In the genomic region with DNA sequence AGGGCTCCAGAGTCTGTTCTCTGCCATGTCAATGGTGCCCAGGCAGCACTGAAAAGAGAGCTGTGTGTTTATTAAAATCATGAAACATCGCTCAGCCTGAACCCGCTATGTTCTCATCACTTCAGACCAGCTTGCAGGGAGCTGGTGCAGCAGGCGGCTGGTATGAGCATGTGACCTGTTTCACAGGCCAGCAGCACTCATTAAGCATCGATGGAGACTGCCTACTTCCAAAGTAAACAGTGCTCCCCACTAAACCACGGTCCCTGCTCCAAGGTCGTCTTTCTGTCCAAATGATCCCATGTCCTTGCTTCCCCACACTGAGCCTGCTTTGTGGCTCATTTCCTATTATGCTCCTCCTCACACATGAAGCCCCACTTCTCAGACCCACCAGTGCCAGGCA, we compare ENCODE assay signal across 25 mouse cellular contexts. TPM values are rescaled to one million over a fixed set of nuclear protein-coding genes. Genes with fewer than 3 reads are reported as not detected.
DNase-seq lines count a peak whose midpoint lies in the region; ATAC-seq lines count a peak whose summit lies in the region.
"Had no signal": no experiment of that assay in that cellular context is flagged by ENCODE, and none has a peak within 500 bp of the region (broad histone marks: within the 10 kb centered on the region; RNA-seq: fewer than 3 reads in every experiment).

No protein-coding gene starts in this region.

- H3K27me3 ChIP-seq in heart, embryonic 16.5 days (ENCODE audit: control insufficient read depth, insufficient read depth, low read length): no peaks in the 10 kb centered on the region
- no peaks in the 10 kb centered on the region for H3K27me3 ChIP-seq in heart, embryonic 10.5 days (ENCODE audit: insufficient read depth, poor library complexity, severe bottlenecking)
- H3K27me3 ChIP-seq: forebrain, embryonic 13.5 days; hindbrain, embryonic 15.5 days; intestine, embryonic 15.5 days; megakaryocyte, embryonic 14.5 days; neural tube, embryonic 13.5 days had no signal

- no peak for DNase-seq in frontal cortex, adult 2 months (ENCODE audit: extremely low spot score in 1 of 2, low spot score in 1 of 2)
- no peak for DNase-seq in heart, embryonic 10.5 days (ENCODE audit: low spot score)
- peak; percentile 33 to 74 for DNase-seq in layer of hippocampus, adult 18-20 months (ENCODE audit: low spot score in 2 of 2)
- no peak for DNase-seq in layer of hippocampus, adult 9-10 months (ENCODE audit: low spot score)
- DNase-seq in layer of hippocampus, postnatal 14 days (ENCODE audit: low spot score in 2 of 2): peak; percentile 37 to 41
- DNase-seq: B cell, adult 2 months; cerebellum, adult 9-10 months; gastrocnemius, postnatal 36 days; heart, postnatal 36 days; left cerebral cortex, postnatal 4 days; liver; lung, adult 18-20 months; lung, postnatal 14 days; midbrain, embryonic 14.5 days; right cerebral cortex, adult 18-20 months had no signal

- no peaks in the 10 kb centered on the region for H3K9me3 ChIP-seq in heart, embryonic 16.5 days (replicated peaks; ENCODE audit: control insufficient read depth, low read length)
- no peaks in the 10 kb centered on the region for H3K9me3 ChIP-seq in heart, embryonic 10.5 days
- H3K9me3 ChIP-seq: forebrain, embryonic 13.5 days; hindbrain, embryonic 15.5 days; intestine, embryonic 15.5 days; megakaryocyte, embryonic 14.5 days; neural tube, embryonic 13.5 days had no signal

- H3K9ac ChIP-seq in heart, embryonic 16.5 days (ENCODE audit: low read length): no peak overlapping the region
- H3K9ac ChIP-seq: forebrain, embryonic 13.5 days; hindbrain, embryonic 15.5 days; intestine, embryonic 15.5 days; neural tube, embryonic 13.5 days had no signal

- peak; percentile 52; the same call in 1 of the 2 replicates for ATAC-seq in frontal cortex, adult (ENCODE audit: low TSS enrichment)
- ATAC-seq in heart, embryonic 16.5 days (replicated peaks; ENCODE audit: extremely low read depth, insufficient read depth, low FRiP score): peak; percentile 29; the same call in 1 of the 2 replicates
- ATAC-seq: forebrain, embryonic 13.5 days; intestine, embryonic 15.5 days had no signal

- peak overlapping the region; percentile 28; the same call in 1 of the 2 replicates for H3K27ac ChIP-seq in heart, embryonic 16.5 days (ENCODE audit: low read length)
- H3K27ac ChIP-seq in heart, embryonic 10.5 days: no peak overlapping the region
- H3K27ac ChIP-seq: forebrain, embryonic 13.5 days; hindbrain, embryonic 15.5 days; intestine, embryonic 15.5 days; kidney, postnatal 0 days; left cerebral cortex, adult 2 months; neural tube, embryonic 13.5 days; stomach, postnatal 0 days had no signal

- no peak overlapping the region for H3K4me3 ChIP-seq in heart, embryonic 16.5 days (ENCODE audit: low read length)
- H3K4me3 ChIP-seq in heart, embryonic 10.5 days: no peak overlapping the region
- H3K4me3 ChIP-seq: forebrain, embryonic 13.5 days; hindbrain, embryonic 15.5 days; intestine, embryonic 15.5 days; left cerebral cortex, adult 2 months; megakaryocyte, embryonic 14.5 days; neural tube, embryonic 13.5 days had no signal

- H3K4me1 ChIP-seq in heart, embryonic 16.5 days (ENCODE audit: control insufficient read depth, insufficient read depth, low read length): peaks cover 3% of the 10 kb centered on the region; the same call in 1 of the 2 replicates
- H3K4me1 ChIP-seq in heart, embryonic 10.5 days: no peaks in the 10 kb centered on the region
- H3K4me1 ChIP-seq: forebrain, embryonic 13.5 days; hindbrain, embryonic 15.5 days; intestine, embryonic 15.5 days had no signal

- WGBS in heart, embryonic 16.5 days: 58% methylated on average over 6 of the region's 6 CpGs
- 91% methylated on average over 6 of the region's 6 CpGs for WGBS in heart, embryonic 10.5 days

- H3K36me3 ChIP-seq in heart, embryonic 16.5 days (ENCODE audit: control insufficient read depth, insufficient read depth): peaks cover 81% of the 10 kb centered on the region
- H3K36me3 ChIP-seq in heart, embryonic 10.5 days: peaks cover 94% of the 10 kb centered on the region

- H3K4me2 ChIP-seq in heart, embryonic 16.5 days (ENCODE audit: low read depth, low read length): no peak overlapping the region
- H3K4me2 ChIP-seq: forebrain, embryonic 13.5 days; hindbrain, embryonic 15.5 days; intestine, embryonic 15.5 days; neural tube, embryonic 13.5 days had no signal

RNA-seq across cellular contexts. Expression of gene Mfn2, which starts 14.2 kb away (rescaled TPM):
- 100 and 102 TPM in 2 replicates for polyA plus RNA-seq in frontal cortex, adult 2 months (2012; rRNA removed)
- 164 and 184 TPM in 2 replicates for polyA plus RNA-seq in heart, embryonic 16.5 days (2015; fragmentation: Nextera tagmentation; extraction: Ambion mirVana)
- polyA plus RNA-seq in heart, embryonic 10.5 days (2016; fragmentation: Nextera tagmentation; extraction: Ambion mirVana): 65.7 and 126 TPM in 2 replicates
- 100 to 1,000 TPM; 204 to 206 TPM for total RNA-seq in layer of hippocampus, adult 18-20 months (2021)
- total RNA-seq in layer of hippocampus, postnatal 14 days (2021): 100 to 1,000 TPM; 188 to 200 TPM

RNA-seq across cellular contexts. Expression of gene Fv1, which starts 21.6 kb away (rescaled TPM):
- polyA plus RNA-seq in frontal cortex, adult 2 months (2012; rRNA removed): 5.6 and 7.5 TPM in 2 replicates
- 10.4 and 12.4 TPM in 2 replicates for polyA plus RNA-seq in heart, embryonic 16.5 days (2015; fragmentation: Nextera tagmentation; extraction: Ambion mirVana)
- 8.7 and 8.8 TPM in 2 replicates for polyA plus RNA-seq in heart, embryonic 10.5 days (2016; fragmentation: Nextera tagmentation; extraction: Ambion mirVana)
- 10 to 100 TPM in 1 of 2 experiments, 1 to 10 TPM in 1; 8.9 to 11.0 TPM for total RNA-seq in layer of hippocampus, adult 18-20 months (2021)
- total RNA-seq in layer of hippocampus, postnatal 14 days (2021): 1 to 10 TPM; 7.2 to 8.9 TPM

RNA-seq across cellular contexts. Expression of gene Miip, which starts 21.7 kb away (rescaled TPM):
- polyA plus RNA-seq in frontal cortex, adult 2 months (2012; rRNA removed): 51.3 and 66.8 TPM in 2 replicates
- 33.9 and 36.8 TPM in 2 replicates for polyA plus RNA-seq in heart, embryonic 16.5 days (2015; fragmentation: Nextera tagmentation; extraction: Ambion mirVana)
- 36.1 and 49.7 TPM in 2 replicates for polyA plus RNA-seq in heart, embryonic 10.5 days (2016; fragmentation: Nextera tagmentation; extraction: Ambion mirVana)
- 10 to 100 TPM; 19.7 to 20.2 TPM for total RNA-seq in layer of hippocampus, adult 18-20 months (2021)
- total RNA-seq in layer of hippocampus, postnatal 14 days (2021): 10 to 100 TPM; 20.6 to 21.5 TPM

RNA-seq across cellular contexts. Expression of gene Zfp933, which starts 42.2 kb away (rescaled TPM):
- polyA plus RNA-seq in frontal cortex, adult 2 months (2012; rRNA removed): 10.5 and 10.9 TPM in 2 replicates
- 4.7 and 5.2 TPM in 2 replicates for polyA plus RNA-seq in heart, embryonic 16.5 days (2015; fragmentation: Nextera tagmentation; extraction: Ambion mirVana)
- polyA plus RNA-seq in heart, embryonic 10.5 days (2016; fragmentation: Nextera tagmentation; extraction: Ambion mirVana): 4.7 and 5.4 TPM in 2 replicates
- 10 to 100 TPM; 18.5 to 19.8 TPM for total RNA-seq in layer of hippocampus, adult 18-20 months (2021)
- total RNA-seq in layer of hippocampus, postnatal 14 days (2021): 10 to 100 TPM; 16.0 to 16.9 TPM

RNA-seq across cellular contexts. Expression of gene Plod1, which starts 46.2 kb away (rescaled TPM):
- polyA plus RNA-seq in frontal cortex, adult 2 months (2012; rRNA removed): 18.8 and 20.3 TPM in 2 replicates
- 58.5 and 62.7 TPM in 2 replicates for polyA plus RNA-seq in heart, embryonic 16.5 days (2015; fragmentation: Nextera tagmentation; extraction: Ambion mirVana)
- polyA plus RNA-seq in heart, embryonic 10.5 days (2016; fragmentation: Nextera tagmentation; extraction: Ambion mirVana): 40.8 and 44.9 TPM in 2 replicates
- 10 to 100 TPM; 20.1 to 20.3 TPM for total RNA-seq in layer of hippocampus, adult 18-20 months (2021)
- total RNA-seq in layer of hippocampus, postnatal 14 days (2021): 10 to 100 TPM; 26.7 to 28.4 TPM

Comparison
In these comparisons a context has a peak if more than half of its experiments do, and no peak if none do; other contexts are left out.
1. DNase-seq: peak in layer of hippocampus, adult 18-20 months (2 of 2) and layer of hippocampus, postnatal 14 days (2 of 2); none in frontal cortex, adult 2 months (0 of 2), heart, embryonic 10.5 days (single experiment) and layer of hippocampus, adult 9-10 months (single experiment).